Mouse (Mus musculus): ENCODE data around the gene Nhlrc1.

DNA sequence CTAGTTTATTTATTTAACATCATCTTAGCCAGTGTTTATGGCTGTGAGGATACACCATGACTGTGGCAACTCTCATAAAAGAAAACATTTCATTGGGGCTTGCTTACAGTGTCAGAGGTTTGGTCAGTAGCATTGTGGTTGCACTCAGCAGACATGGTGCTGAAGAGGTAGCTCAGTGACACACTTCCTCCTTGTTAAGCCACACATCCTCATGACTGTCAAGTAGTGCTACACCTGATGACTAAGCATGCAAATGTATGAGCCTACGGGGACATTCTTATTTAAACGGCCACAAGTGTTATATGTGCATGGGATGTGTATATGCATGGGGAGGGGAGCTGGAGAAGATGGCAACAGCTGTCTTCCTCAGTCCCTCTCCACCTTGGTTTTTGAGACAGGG is 30.8 kb downstream of the Nhlrc1 start:
- TF ChIP-seq MEF2A (IDR thresholded peaks at IDR 0.05; ENCODE audit: extremely low read depth, insufficient replicate concordance, low read depth, low read length, poor library complexity, severe bottlenecking) (no peak), TAL1 (IDR thresholded peaks at IDR 0.05; ENCODE audit: low read length) (no peak), POLR2A (IDR thresholded peaks at IDR 0.05; ENCODE audit: control insufficient read depth in 1 of 2, insufficient read depth in 1 of 2, low read depth in 1 of 2, low read length in 2 of 2, poor library complexity in 1 of 2) (no peak), CTCF (IDR thresholded peaks at IDR 0.05 in 2 of 3, conservative IDR thresholded peaks at IDR 0.05 in 1 of 3; ENCODE audit: control insufficient read depth in 1 of 3, insufficient read depth in 1 of 3, low read depth in 2 of 3, low read length in 3 of 3, poor library complexity in 1 of 3, severe bottlenecking in 1 of 3) (no peak), ZMIZ1 (IDR thresholded peaks at IDR 0.05; ENCODE audit: low read depth, low read length) (no peak), EP300 (IDR thresholded peaks at IDR 0.05; ENCODE audit: low read depth in 1 of 2, low read length in 2 of 2) (no peak), MAFK (IDR thresholded peaks at IDR 0.05; ENCODE audit: borderline replicate concordance, low read depth, low read length) (no peak), ETS1 (IDR thresholded peaks at IDR 0.05; ENCODE audit: low read depth, low read length) (no peak), GATA1 (IDR thresholded peaks at IDR 0.05; ENCODE audit: low read depth, low read length) (no peak), USF1 (IDR thresholded peaks at IDR 0.05; ENCODE audit: low read depth, low read length) (no peak), NRF1 (IDR thresholded peaks at IDR 0.05; ENCODE audit: insufficient read depth, low read depth, low read length, poor library complexity, severe bottlenecking) (no peak), MAX (IDR thresholded peaks at IDR 0.05; ENCODE audit: low read length) (no peak)

All from MEL (cell line).